Mouse (Mus musculus) stomach, postnatal 0 days (tissue): ENCODE measurements at regions not wholly inside any gene's neighbourhood (a gene's known extent, or its start where the extent isn't known, plus 50 kb on each side); places are given as distances from the start of the nearest gene placed in this dataset.

Experiments
- ATAC-seq: fragments of 200-750 bp; cut with Nextera tagmentation; 2 replicates; pipeline ENCODE4 v1.8.0; 2017; ENCODE audit not compliant: low FRiP score, low TSS enrichment
- DNase-seq: peaks from one replicate; pipeline ENCODE4 v3.0.0-alpha.2; 2016; ENCODE audit warnings: low spot score
- H3K27ac ChIP-seq: fragments of 300-500 bp; sonication (generic); replicated peaks from 2 replicates; pipeline ENCODE4 v1.5.1; 2014; ENCODE audit warnings: mild to moderate bottlenecking, control low read depth
- H3K27me3 ChIP-seq: fragments of 300-500 bp; sonication (generic); 2 replicates; pipeline ENCODE4 v1.6.1; 2014; ENCODE audit warnings: low read length; ENCODE audit not compliant: control insufficient read depth, insufficient read depth
- H3K36me3 ChIP-seq: fragments of 300-500 bp; sonication (generic); 2 replicates; pipeline ENCODE4 v1.6.1; 2014; ENCODE audit warnings: low read length, mixed read lengths; ENCODE audit not compliant: control insufficient read depth, insufficient read depth
- H3K4me1 ChIP-seq: fragments of 300-500 bp; sonication (generic); replicated peaks from 2 replicates; pipeline ENCODE4 v1.6.1; 2014; ENCODE audit warnings: antibody characterized with exemption; ENCODE audit not compliant: control insufficient read depth, insufficient read depth
- H3K4me2 ChIP-seq: fragments of 300-500 bp; sonication (generic); replicated peaks from 2 replicates; pipeline ENCODE4 v1.6.1; 2014; ENCODE audit warnings: low read depth, mild to moderate bottlenecking, control low read depth, moderate library complexity
- H3K4me3 ChIP-seq: fragments of 300-500 bp; sonication (generic); 2 replicates; pipeline ENCODE4 v1.5.1; 2014; ENCODE audit warnings: low read depth, low read length, control low read depth
- H3K9ac ChIP-seq: fragments of 300-500 bp; sonication (generic); 2 replicates; pipeline ENCODE4 v1.6.1; 2014; ENCODE audit warnings: mild to moderate bottlenecking, low read length, control low read depth, mixed read lengths
- H3K9me3 ChIP-seq: fragments of 300-500 bp; sonication (generic); 2 replicates; pipeline ENCODE4 v1.6.1; 2016; ENCODE audit warnings: low read length; ENCODE audit not compliant: control insufficient read depth
- CTCF ChIP-seq: IDR thresholded peaks from 2 replicates; pipeline ENCODE4 v1.5.1; 2016; ENCODE audit warnings: antibody characterized with exemption, low read depth, mild to moderate bottlenecking, moderate library complexity
- EP300 ChIP-seq: optimal IDR thresholded peaks from 2 replicates; pipeline ENCODE3; 2016; ENCODE audit warnings: antibody characterized with exemption
- WGBS: fragments of 180-500 bp; shearing (Covaris S2); extraction: QIAGEN DNeasy Blood & Tissue Kit; methylation state at CpG from one replicate; pipeline ENCODE4 v1.1.7; 2014; 5-methylcytosine and 5-hydroxymethylcytosine counted together

DNA sequence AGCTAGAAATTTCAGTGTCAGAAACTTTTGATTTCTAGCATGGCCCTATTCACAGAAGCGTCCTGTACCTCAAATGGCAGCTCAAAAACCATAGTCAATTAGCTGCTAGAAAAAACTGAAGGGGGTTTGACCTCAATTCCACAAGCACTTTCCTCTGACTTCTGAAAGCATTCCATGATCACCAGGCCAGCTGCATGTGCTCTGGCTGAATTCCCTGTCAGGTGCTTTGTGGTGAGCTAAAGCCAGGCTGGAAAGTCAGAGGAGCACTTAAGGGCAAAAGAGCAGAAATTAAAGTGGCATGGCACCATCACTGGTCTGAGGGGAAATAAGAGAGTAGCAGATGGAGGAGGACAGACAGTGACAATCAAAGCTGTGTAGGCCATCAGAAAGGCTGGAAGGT is 658.3 kb upstream of the Cntn5 start:
- TF ChIP-seq CTCF (no peak), EP300 (no peak)
- no peak overlapping the region for H3K27ac ChIP-seq
- no peak overlapping the region for H3K4me3 ChIP-seq
- H3K4me2 ChIP-seq = no peak overlapping the region
- H3K27me3 ChIP-seq = no peaks in the 10 kb centered on the region
- no peaks in the 10 kb centered on the region for H3K9me3 ChIP-seq
- H3K36me3 ChIP-seq = no peaks in the 10 kb centered on the region
- no peak for DNase-seq
- H3K9ac ChIP-seq = no peak overlapping the region
- ATAC-seq = no peak
- no peaks in the 10 kb centered on the region for H3K4me1 ChIP-seq
- WGBS = 34% methylated on average over 1 of the region's 1 CpGs

GRCm38 (mm10) chr9:11559384-11559783 is 654.8 kb upstream of the Cntn5 start:
- ATAC-seq (no peak), DNase-seq (no peak)
- H3K9ac ChIP-seq = no peak overlapping the region
- no peaks in the 10 kb centered on the region for H3K9me3 ChIP-seq
- no peak overlapping the region for H3K27ac ChIP-seq
- TF ChIP-seq CTCF = no peak
- TF ChIP-seq EP300 = no peak
- H3K27me3 ChIP-seq = no peaks in the 10 kb centered on the region
- H3K4me1 ChIP-seq = no peaks in the 10 kb centered on the region
- no peaks in the 10 kb centered on the region for H3K36me3 ChIP-seq
- 63% methylated on average over 1 of the region's 1 CpGs for WGBS
- no peak overlapping the region for H3K4me2 ChIP-seq
- no peak overlapping the region for H3K4me3 ChIP-seq

GRCm38 (mm10) chr9:11513806-11514496 is 609.4 kb upstream of the Cntn5 start:
- TF ChIP-seq CTCF (no peak), EP300 (no peak)
- Histone ChIP-seq H3K27me3 (no peaks in the 10 kb centered on the region), H3K27ac (no peak overlapping the region), H3K9me3 (no peaks in the 10 kb centered on the region), H3K4me3 (no peak overlapping the region), H3K9ac (no peak overlapping the region), H3K4me2 (no peak overlapping the region), H3K4me1 (no peaks in the 10 kb centered on the region), H3K36me3 (no peaks in the 10 kb centered on the region)
- 78% methylated on average over 11 of the region's 11 CpGs for WGBS
- ATAC-seq = peak; percentile 35; the same call in 1 of the 2 replicates
- DNase-seq = no peak
